Mouse (Mus musculus) heart, embryonic 11.5 days (tissue): ENCODE measurements around the gene Pdzd4. TPM values are rescaled to one million over a fixed set of nuclear protein-coding genes. Genes with fewer than 3 reads are reported as not detected.

Source experiments
- ATAC-seq: fragments of 200-750 bp; cut with Nextera tagmentation; replicated peaks from 2 replicates; pipeline ENCODE4 v1.8.0; 2017; ENCODE audit warnings: moderate library complexity; ENCODE audit not compliant: insufficient number of reproducible peaks, low FRiP score, low TSS enrichment
- H3K27ac ChIP-seq: fragments of 300-500 bp; sonication (generic); 2 replicates; pipeline ENCODE4 v1.5.1; 2014; ENCODE audit warnings: mild to moderate bottlenecking, low read depth, low read length
- H3K27me3 ChIP-seq: fragments of 300-500 bp; sonication (generic); 2 replicates; pipeline ENCODE4 v1.6.1; 2014; ENCODE audit warnings: mild to moderate bottlenecking, low read length, mixed read lengths; ENCODE audit not compliant: control insufficient read depth, insufficient read depth
- H3K36me3 ChIP-seq: fragments of 300-500 bp; sonication (generic); 2 replicates; pipeline ENCODE4 v1.6.1; 2014; ENCODE audit warnings: mild to moderate bottlenecking, low read length, moderate library complexity, mixed read lengths; ENCODE audit not compliant: control insufficient read depth, insufficient read depth
- H3K4me1 ChIP-seq: fragments of 300-500 bp; sonication (generic); 2 replicates; pipeline ENCODE4 v1.6.1; 2014; ENCODE audit warnings: low read length; ENCODE audit not compliant: control insufficient read depth, insufficient read depth
- H3K4me2 ChIP-seq: fragments of 300-500 bp; sonication (generic); 2 replicates; pipeline ENCODE4 v1.6.1; 2014; ENCODE audit warnings: mild to moderate bottlenecking, moderate library complexity
- H3K4me3 ChIP-seq: fragments of 300-500 bp; sonication (generic); 2 replicates; pipeline ENCODE4 v1.5.1; 2014; ENCODE audit warnings: low read depth, low read length
- H3K9ac ChIP-seq: fragments of 300-500 bp; sonication (generic); 2 replicates; pipeline ENCODE4 v1.6.1; 2014; ENCODE audit warnings: mild to moderate bottlenecking, low read depth, low read length, moderate library complexity
- H3K9me3 ChIP-seq: fragments of 300-500 bp; sonication (generic); replicated peaks from 2 replicates; pipeline ENCODE4 v1.6.1; 2016; ENCODE audit warnings: low read length; ENCODE audit not compliant: control insufficient read depth
- WGBS: fragments of 180-500 bp; shearing (Covaris S2); extraction: QIAGEN DNeasy Blood & Tissue Kit; methylation state at CpG from one replicate; pipeline ENCODE4 v1.1.7; 2014; ENCODE audit not compliant: insufficient replicate concordance; 5-methylcytosine and 5-hydroxymethylcytosine counted together
- polyA plus RNA-seq: library from polyadenylated mRNA; unstranded; fragments of >200 nt; fragmentation: Nextera tagmentation; extraction: Ambion mirVana; gene quantifications from 2 replicates; pipeline ENCODE4 v1.2.1, GENCODE M21; 2014

Gene Pdzd4
- polyA plus RNA-seq = 0.33 and 0.46 TPM in 2 replicates

GRCm38 (mm10) chrX:73824185-73825151, at the start of gene Pdzd4:
Gene Pdzd4, minus strand, starts transcription at chrX:73824969.
- H3K4me3 ChIP-seq = peak within 1 kb of the TSS; percentile 54
- H3K4me1 ChIP-seq = no peaks in the 10 kb centered on the region
- H3K4me2 ChIP-seq = peak within 1 kb of the TSS; percentile 81
- H3K9ac ChIP-seq = peak within 1 kb of the TSS; percentile 72
- H3K9me3 ChIP-seq = no peaks in the 10 kb centered on the region
- 0 out of 2 replicates have a peak, but pooled peaks have one; percentile 26 for ATAC-seq
- H3K36me3 ChIP-seq = no peaks in the 10 kb centered on the region
- WGBS = 13% methylated on average over 75 of the region's 84 CpGs
- H3K27ac ChIP-seq = no peak within 1 kb of the TSS
- peaks cover 31% of the 10 kb centered on the region for H3K27me3 ChIP-seq

DNA sequence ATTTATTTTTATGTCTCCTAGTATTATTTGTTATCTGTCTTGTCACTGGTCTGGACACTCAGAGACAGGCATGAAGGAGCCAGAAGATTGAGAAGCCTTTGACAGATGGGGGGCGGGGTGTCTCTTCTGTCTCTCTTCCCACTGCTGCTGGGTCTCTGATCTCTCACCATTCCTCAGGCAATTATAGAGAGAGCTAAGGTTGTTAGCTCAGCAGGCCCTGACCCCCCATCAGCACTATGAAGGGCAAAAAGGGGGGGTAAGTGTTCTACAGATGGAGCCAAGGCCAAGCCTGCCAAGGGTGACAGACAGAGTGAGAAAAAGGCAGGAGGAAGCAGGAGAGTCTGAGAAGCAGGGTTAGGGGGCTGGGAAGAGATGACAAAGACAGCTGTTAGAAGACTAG, 47.2 kb upstream of the Pdzd4 start:
- H3K4me3 ChIP-seq = no peak overlapping the region
- no peaks in the 10 kb centered on the region for H3K4me1 ChIP-seq
- H3K36me3 ChIP-seq = no peaks in the 10 kb centered on the region
- peaks cover 10% of the 10 kb centered on the region for H3K27me3 ChIP-seq
- no peak for ATAC-seq
- no peak overlapping the region for H3K4me2 ChIP-seq
- no peaks in the 10 kb centered on the region for H3K9me3 ChIP-seq
- 47% methylated on average over 1 of the region's 1 CpGs for WGBS
- H3K27ac ChIP-seq = no peak overlapping the region
- no peak overlapping the region for H3K9ac ChIP-seq

DNA sequence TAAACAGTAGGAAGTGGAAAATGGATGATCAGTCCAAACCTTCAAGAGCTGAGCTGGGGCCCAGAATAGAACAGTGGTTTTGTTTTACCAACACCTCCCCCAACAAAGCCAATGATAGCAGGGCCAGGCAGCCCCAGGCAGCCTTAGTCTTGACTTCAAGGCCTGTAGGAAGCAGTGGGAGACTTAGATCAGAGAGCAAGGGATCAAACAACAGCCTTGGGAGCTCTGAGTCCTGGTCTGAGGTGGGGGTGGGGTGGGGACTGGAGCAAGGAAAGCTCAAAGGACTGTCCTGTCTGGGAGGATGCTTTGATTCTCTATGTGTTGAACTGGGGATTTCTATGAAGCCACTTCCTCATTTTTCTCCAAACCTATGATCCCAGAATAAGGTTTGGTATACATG, 46.7 kb upstream of the Pdzd4 start:
- no peak overlapping the region for H3K9ac ChIP-seq
- no peaks in the 10 kb centered on the region for H3K9me3 ChIP-seq
- no peak for ATAC-seq
- no peak overlapping the region for H3K4me2 ChIP-seq
- H3K27ac ChIP-seq = no peak overlapping the region
- H3K36me3 ChIP-seq = no peaks in the 10 kb centered on the region
- H3K27me3 ChIP-seq = peaks cover 6% of the 10 kb centered on the region
- no peak overlapping the region for H3K4me3 ChIP-seq
- H3K4me1 ChIP-seq = no peaks in the 10 kb centered on the region

DNA sequence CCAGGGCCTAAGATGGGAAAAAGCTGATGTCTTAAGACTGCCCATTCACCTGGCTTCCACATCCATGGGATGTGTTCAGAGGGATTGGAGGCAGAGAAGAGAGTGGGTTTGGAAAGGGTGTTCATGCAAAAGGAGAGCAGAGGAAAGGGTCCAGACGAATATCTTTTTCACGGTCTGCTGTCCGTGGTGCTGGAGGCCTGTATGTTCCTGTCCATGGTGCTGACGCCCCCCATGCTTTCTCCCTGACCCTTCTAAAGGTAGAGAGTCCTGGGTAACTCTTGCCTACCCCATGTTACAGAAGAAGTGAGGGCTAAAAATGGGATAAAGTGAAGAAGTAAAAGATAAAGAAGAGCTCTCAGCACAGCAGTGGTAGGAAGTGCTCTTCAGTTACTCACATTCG, 44.6 kb upstream of the Pdzd4 start:
- ATAC-seq = no peak
- WGBS = 14% methylated on average over 5 of the region's 5 CpGs
- H3K9ac ChIP-seq = no peak overlapping the region

DNA sequence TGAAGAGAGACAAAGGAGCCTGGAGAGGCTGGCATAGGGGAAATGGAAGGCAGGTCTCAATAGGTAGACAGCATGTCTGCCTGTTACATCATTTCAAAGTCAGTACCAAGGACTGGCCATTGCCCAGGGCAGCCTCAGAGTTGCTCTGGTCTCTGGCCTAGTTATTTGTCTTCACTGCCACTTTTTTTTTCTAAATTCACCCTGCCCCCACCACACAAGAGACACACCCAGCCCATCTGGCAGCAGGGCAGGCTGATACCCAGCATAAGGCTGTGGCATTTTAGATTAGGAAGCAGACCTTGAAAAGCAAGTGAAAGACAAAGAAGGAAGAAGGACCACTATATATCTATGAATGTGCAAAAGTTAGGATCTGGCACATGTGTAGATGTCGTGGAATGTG, 43.1 kb upstream of the Pdzd4 start:
- WGBS = 73% methylated on average over 1 of the region's 1 CpGs
- Histone ChIP-seq H3K27me3 (no peaks in the 10 kb centered on the region), H3K4me1 (no peaks in the 10 kb centered on the region), H3K9ac (no peak overlapping the region), H3K4me2 (no peak overlapping the region), H3K4me3 (no peak overlapping the region), H3K9me3 (no peaks in the 10 kb centered on the region), H3K27ac (no peak overlapping the region), H3K36me3 (no peaks in the 10 kb centered on the region)
- no peak for ATAC-seq

More for the DNA sequence above, 44.6 kb upstream of the Pdzd4 start:
- Histone ChIP-seq H3K27ac (no peak overlapping the region), H3K9me3 (no peaks in the 10 kb centered on the region), H3K4me2 (no peak overlapping the region), H3K4me1 (no peaks in the 10 kb centered on the region), H3K36me3 (no peaks in the 10 kb centered on the region), H3K4me3 (no peak overlapping the region), H3K27me3 (no peaks in the 10 kb centered on the region)

DNA sequence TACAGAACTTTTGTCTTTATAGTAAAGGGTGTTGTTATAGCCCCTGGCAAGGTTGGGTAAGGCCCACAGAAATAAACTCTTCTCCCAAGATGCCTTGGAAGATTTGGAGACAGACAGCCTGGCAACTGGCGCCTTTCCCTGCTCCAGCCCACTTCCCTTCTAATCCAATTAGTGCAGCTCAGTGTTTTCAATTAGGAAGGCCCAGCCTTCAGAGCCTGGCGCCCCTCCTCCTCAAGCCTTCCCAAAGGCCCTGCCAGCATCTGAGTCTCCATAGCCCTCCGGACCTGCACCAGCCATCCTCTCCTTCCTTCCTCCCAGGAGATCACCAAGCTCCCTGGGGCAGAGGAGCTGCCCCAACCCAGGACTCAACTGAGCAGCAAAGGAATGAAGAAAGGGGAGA, 42.5 kb upstream of the Pdzd4 start:
- Histone ChIP-seq H3K4me1 (no peaks in the 10 kb centered on the region), H3K27me3 (peaks cover 5% of the 10 kb centered on the region; the same call in 1 of the 2 replicates), H3K36me3 (no peaks in the 10 kb centered on the region), H3K9me3 (no peaks in the 10 kb centered on the region), H3K27ac (no peak overlapping the region), H3K9ac (no peak overlapping the region), H3K4me3 (no peak overlapping the region), H3K4me2 (no peak overlapping the region)
- ATAC-seq = no peak
- 34% methylated on average over 3 of the region's 3 CpGs for WGBS

GRCm38 (mm10) chrX:73864692-73865091, 39.9 kb upstream of the Pdzd4 start:
- Histone ChIP-seq H3K9ac (no peak overlapping the region), H3K36me3 (no peaks in the 10 kb centered on the region), H3K4me3 (no peak overlapping the region), H3K27me3 (peaks cover 5% of the 10 kb centered on the region; the same call in 1 of the 2 replicates), H3K4me1 (no peaks in the 10 kb centered on the region), H3K9me3 (no peaks in the 10 kb centered on the region), H3K4me2 (no peak overlapping the region), H3K27ac (no peak overlapping the region)
- no peak for ATAC-seq
- 47% methylated on average over 3 of the region's 3 CpGs for WGBS

DNA sequence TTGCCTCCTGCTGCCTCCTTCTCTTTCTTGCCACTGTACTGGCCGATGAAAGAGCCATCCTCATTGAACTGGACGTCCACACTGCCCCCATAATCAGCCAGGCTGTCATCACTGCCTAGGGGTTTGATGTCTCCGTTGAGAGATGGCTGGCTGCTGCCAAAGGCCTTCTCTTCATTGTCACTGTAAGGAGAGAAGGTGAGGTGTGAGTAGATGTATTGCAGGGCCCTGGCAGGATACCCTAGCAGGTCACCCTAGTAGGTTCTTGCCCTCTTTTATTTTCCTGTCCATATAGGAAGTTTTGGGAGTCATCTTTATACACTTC, 30.3 kb upstream of the Pdzd4 start:
- Histone ChIP-seq H3K27me3 (0 out of 2 replicates have a peak, but pooled peaks cover 5% of the 10 kb centered on the region), H3K4me2 (no peak overlapping the region), H3K9ac (no peak overlapping the region), H3K4me1 (no peaks in the 10 kb centered on the region), H3K9me3 (no peaks in the 10 kb centered on the region), H3K4me3 (no peak overlapping the region), H3K27ac (no peak overlapping the region), H3K36me3 (no peaks in the 10 kb centered on the region)
- 36% methylated on average over 3 of the region's 3 CpGs for WGBS
- ATAC-seq = no peak
